Mouse (Mus musculus): ENCODE data around the gene Folr1. TPM values are rescaled to one million over a fixed set of nuclear protein-coding genes. Genes with fewer than 3 reads are reported as not detected.

Gene Folr1
- total RNA-seq, 1 experiment = 536 TPM

DNA sequence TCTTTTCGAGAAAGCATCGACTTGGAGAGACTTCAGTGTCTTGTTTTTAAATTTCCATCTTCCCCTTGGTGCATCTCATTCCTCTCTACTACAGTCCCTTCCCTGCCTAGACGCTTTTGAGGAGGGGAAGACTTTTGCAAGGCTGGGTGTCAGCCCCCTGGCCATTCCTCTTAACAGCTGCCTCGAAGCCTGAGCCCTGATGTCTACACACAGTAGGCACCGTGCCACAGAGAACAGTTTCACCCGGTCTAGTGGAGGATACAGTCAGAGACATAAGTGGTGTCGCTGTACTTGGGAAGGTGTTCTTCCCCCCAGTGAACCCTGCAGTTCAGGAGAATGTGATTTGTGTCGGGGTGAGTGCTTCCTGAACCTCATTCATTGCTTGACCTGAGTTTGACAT is 36.1 kb upstream of the Folr1 start:
- DNase-seq (ENCODE audit: low read depth, low spot score) = no peak
- Histone ChIP-seq H3K9ac (ENCODE audit: insufficient read depth, low read depth, low read length, poor library complexity, severe bottlenecking) (peak overlapping the region; percentile 98), H3K9me3 (ENCODE audit: control insufficient read depth, insufficient read depth, low read depth, low read length) (no peaks in the 10 kb centered on the region), H3K36me3 (ENCODE audit: control insufficient read depth, insufficient read depth, low read length, poor library complexity, severe bottlenecking) (peaks cover 20% of the 10 kb centered on the region), H3K4me1 (ENCODE audit: control insufficient read depth in 2 of 2, insufficient read depth in 2 of 2, low read length in 2 of 2, poor library complexity in 1 of 2) (peaks cover 6 to 12% of the 10 kb centered on the region in 2 experiments; a peak in 3 of 4 replicates), H3K4me3 (ENCODE audit: insufficient read depth in 1 of 2, low read depth in 1 of 2, low read length in 2 of 2, poor library complexity in 1 of 2, severe bottlenecking in 1 of 2) (peak overlapping the region; percentile 83 to 86), H3K27ac (ENCODE audit: insufficient read depth, low read depth, low read length, poor library complexity, severe bottlenecking) (no peak overlapping the region)
- in situ Hi-C loops (cut with MboI; ENCODE audit: low sequenced_read_pairs in 2 of 2, unreplicated experiment in 2 of 2) = no loop called here
- TF ChIP-seq ZNF384 (IDR thresholded peaks at IDR 0.05; ENCODE audit: low read depth, low read length) = no peak
- TF ChIP-seq CHD2 (IDR thresholded peaks at IDR 0.05; ENCODE audit: low read depth, low read length) = no peak
- no peak for TF ChIP-seq ZC3H11A (IDR thresholded peaks at IDR 0.05; ENCODE audit: borderline replicate concordance, low read depth, low read length)
- TF ChIP-seq MAFK (IDR thresholded peaks at IDR 0.05; ENCODE audit: insufficient read depth, low read depth, low read length) = no peak
- TF ChIP-seq HCFC1 (IDR thresholded peaks at IDR 0.05; ENCODE audit: borderline replicate concordance, insufficient read depth, low read length) = no peak

DNA sequence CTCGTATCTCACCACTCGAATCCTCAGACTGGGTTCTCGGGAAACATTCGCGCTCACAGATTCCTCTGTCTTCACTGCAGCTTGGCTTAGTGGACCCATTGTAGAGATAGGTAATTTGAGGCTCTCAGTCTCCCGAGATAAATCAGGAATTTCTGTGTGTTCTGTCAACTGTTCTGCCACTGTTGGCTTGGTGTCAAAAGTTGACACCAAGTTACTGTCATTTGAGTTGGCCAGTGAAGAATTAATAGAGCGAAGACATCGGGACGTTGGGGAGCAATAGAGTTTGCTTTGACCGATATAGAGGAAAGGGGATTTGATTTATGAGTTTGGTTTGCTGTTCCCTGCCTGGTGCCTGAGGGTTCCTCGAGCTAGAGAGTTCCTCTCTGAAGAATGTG is 35.7 kb upstream of the Folr1 start, which contains the start of gene Tomt:
Tomt (minus strand) TSS at position 73 of the 395 bp plus-strand sequence.
- peak within 1 kb of the TSS; percentile 83 to 86 for H3K4me3 ChIP-seq (ENCODE audit: insufficient read depth in 1 of 2, low read depth in 1 of 2, low read length in 2 of 2, poor library complexity in 1 of 2, severe bottlenecking in 1 of 2)
- in situ Hi-C loops (cut with MboI; ENCODE audit: low sequenced_read_pairs in 2 of 2, unreplicated experiment in 2 of 2) = no loop called here
- H3K4me1 ChIP-seq (ENCODE audit: control insufficient read depth in 2 of 2, insufficient read depth in 2 of 2, low read length in 2 of 2, poor library complexity in 1 of 2) = peaks cover 6 to 12% of the 10 kb centered on the region in 2 experiments; a peak in 3 of 4 replicates
- no peaks in the 10 kb centered on the region for H3K9me3 ChIP-seq (ENCODE audit: control insufficient read depth, insufficient read depth, low read depth, low read length)
- peaks cover 18% of the 10 kb centered on the region for H3K36me3 ChIP-seq (ENCODE audit: control insufficient read depth, insufficient read depth, low read length, poor library complexity, severe bottlenecking)
- peak within 1 kb of the TSS; percentile 98 for H3K9ac ChIP-seq (ENCODE audit: insufficient read depth, low read depth, low read length, poor library complexity, severe bottlenecking)
- no peak for DNase-seq (ENCODE audit: low read depth, low spot score)
- H3K27ac ChIP-seq (ENCODE audit: insufficient read depth, low read depth, low read length, poor library complexity, severe bottlenecking) = peak within 1 kb of the TSS; percentile 78
- no peak for TF ChIP-seq HCFC1 (IDR thresholded peaks at IDR 0.05; ENCODE audit: borderline replicate concordance, insufficient read depth, low read length)

DNA sequence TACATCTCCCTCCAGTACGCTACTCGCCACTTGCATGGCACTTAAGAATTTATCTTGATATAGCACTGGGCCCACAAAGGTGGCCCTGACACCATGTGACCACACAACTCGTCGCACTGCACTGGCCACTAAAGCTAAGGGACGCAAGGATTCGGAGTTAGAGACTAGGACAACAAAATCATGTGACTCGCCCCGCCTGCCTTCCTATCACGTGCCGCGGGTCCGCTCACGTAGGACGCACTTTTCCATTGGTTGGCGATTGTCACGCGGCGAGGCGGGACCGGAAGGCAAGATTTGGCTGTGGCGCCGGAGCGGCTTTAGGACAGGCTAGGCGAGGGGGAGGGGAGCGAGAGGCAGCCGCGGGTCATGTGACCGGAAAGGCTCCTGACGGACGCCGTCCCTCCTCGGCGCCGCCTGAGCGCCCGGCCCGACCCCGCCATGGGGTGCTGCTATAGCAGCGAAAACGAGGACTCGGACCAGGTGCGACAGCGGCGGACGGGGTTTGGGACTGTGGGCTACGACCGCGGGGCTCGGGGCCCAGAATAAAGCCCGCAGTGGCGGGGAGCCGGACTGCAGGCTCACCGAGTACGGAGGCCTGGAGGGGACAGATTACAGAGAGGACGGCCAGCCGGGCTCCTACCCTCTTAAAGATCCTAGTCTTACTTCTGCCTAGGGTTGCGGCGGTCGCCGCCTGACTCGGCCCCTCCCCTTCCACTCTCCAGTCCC is 35.1 kb upstream of the Folr1 start, which contains the start of gene Lamtor1:
Lamtor1 (plus strand) TSS at position 344 of the 726 bp plus-strand sequence.
- H3K36me3 ChIP-seq (ENCODE audit: control insufficient read depth, insufficient read depth, low read length, poor library complexity, severe bottlenecking) = peaks cover 13% of the 10 kb centered on the region
- DNase-seq (ENCODE audit: low read depth, low spot score) = peak; percentile 99
- in situ Hi-C loops (cut with MboI; ENCODE audit: low sequenced_read_pairs in 2 of 2, unreplicated experiment in 2 of 2) = no loop called here
- H3K4me3 ChIP-seq (ENCODE audit: insufficient read depth in 1 of 2, low read depth in 1 of 2, low read length in 2 of 2, poor library complexity in 1 of 2, severe bottlenecking in 1 of 2) = peak within 1 kb of the TSS; percentile 83 to 86
- no peaks in the 10 kb centered on the region for H3K9me3 ChIP-seq (ENCODE audit: control insufficient read depth, insufficient read depth, low read depth, low read length)
- H3K27ac ChIP-seq (ENCODE audit: insufficient read depth, low read depth, low read length, poor library complexity, severe bottlenecking) = peak within 1 kb of the TSS; percentile 78
- peak; percentile 64; the same call in 1 of the 2 replicates for TF ChIP-seq CHD2 (IDR thresholded peaks at IDR 0.05; ENCODE audit: low read depth, low read length)
- peak; percentile 44; the same call in 1 of the 2 replicates for TF ChIP-seq HCFC1 (IDR thresholded peaks at IDR 0.05; ENCODE audit: borderline replicate concordance, insufficient read depth, low read length)
- TF ChIP-seq MAFK (IDR thresholded peaks at IDR 0.05; ENCODE audit: insufficient read depth, low read depth, low read length) = no peak
- peaks cover 6 to 15% of the 10 kb centered on the region in 2 experiments; a peak in 3 of 4 replicates for H3K4me1 ChIP-seq (ENCODE audit: control insufficient read depth in 2 of 2, insufficient read depth in 2 of 2, low read length in 2 of 2, poor library complexity in 1 of 2)
- H3K9ac ChIP-seq (ENCODE audit: insufficient read depth, low read depth, low read length, poor library complexity, severe bottlenecking) = peak within 1 kb of the TSS; percentile 98

DNA sequence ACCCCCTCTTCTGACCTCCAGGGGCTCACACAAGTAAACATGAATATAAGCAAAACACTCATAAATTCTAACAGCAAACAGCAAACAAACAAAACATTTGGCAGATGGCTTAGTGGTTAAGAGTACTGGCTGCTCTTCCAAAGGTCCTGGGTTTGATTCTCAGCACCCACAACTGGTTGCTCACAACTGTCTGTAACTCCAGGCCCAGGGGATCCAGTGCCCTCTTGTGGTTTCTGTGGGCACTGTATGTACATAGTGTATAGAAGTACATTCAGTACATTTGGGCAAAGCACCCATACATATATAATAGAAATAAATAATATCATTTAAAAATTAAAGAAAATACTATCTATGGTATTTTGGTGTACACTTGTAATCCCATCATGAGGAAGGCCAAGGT is 32.3 kb upstream of the Folr1 start:
- no peak for DNase-seq (ENCODE audit: low read depth, low spot score)
- H3K9me3 ChIP-seq (ENCODE audit: control insufficient read depth, insufficient read depth, low read depth, low read length) = no peaks in the 10 kb centered on the region
- TF ChIP-seq MAFK (IDR thresholded peaks at IDR 0.05; ENCODE audit: insufficient read depth, low read depth, low read length) = no peak
- TF ChIP-seq ZC3H11A (IDR thresholded peaks at IDR 0.05; ENCODE audit: borderline replicate concordance, low read depth, low read length) = no peak
- no peak for TF ChIP-seq CHD2 (IDR thresholded peaks at IDR 0.05; ENCODE audit: low read depth, low read length)
- no peak for TF ChIP-seq ZNF384 (IDR thresholded peaks at IDR 0.05; ENCODE audit: low read depth, low read length)
- no peak for TF ChIP-seq HCFC1 (IDR thresholded peaks at IDR 0.05; ENCODE audit: borderline replicate concordance, insufficient read depth, low read length)
- in situ Hi-C loops (cut with MboI; ENCODE audit: low sequenced_read_pairs in 2 of 2, unreplicated experiment in 2 of 2) = no loop called here
- H3K9ac ChIP-seq (ENCODE audit: insufficient read depth, low read depth, low read length, poor library complexity, severe bottlenecking) = no peak overlapping the region
- peaks cover 6 to 12% of the 10 kb centered on the region in 2 experiments; a peak in 3 of 4 replicates for H3K4me1 ChIP-seq (ENCODE audit: control insufficient read depth in 2 of 2, insufficient read depth in 2 of 2, low read length in 2 of 2, poor library complexity in 1 of 2)
- H3K36me3 ChIP-seq (ENCODE audit: control insufficient read depth, insufficient read depth, low read length, poor library complexity, severe bottlenecking) = peaks cover 7% of the 10 kb centered on the region
- H3K4me3 ChIP-seq (ENCODE audit: insufficient read depth in 1 of 2, low read depth in 1 of 2, low read length in 2 of 2, poor library complexity in 1 of 2, severe bottlenecking in 1 of 2) = no peak overlapping the region
- no peak overlapping the region for H3K27ac ChIP-seq (ENCODE audit: insufficient read depth, low read depth, low read length, poor library complexity, severe bottlenecking)
